ENCODE assay signal across 25 mouse cellular contexts in the genomic region with DNA sequence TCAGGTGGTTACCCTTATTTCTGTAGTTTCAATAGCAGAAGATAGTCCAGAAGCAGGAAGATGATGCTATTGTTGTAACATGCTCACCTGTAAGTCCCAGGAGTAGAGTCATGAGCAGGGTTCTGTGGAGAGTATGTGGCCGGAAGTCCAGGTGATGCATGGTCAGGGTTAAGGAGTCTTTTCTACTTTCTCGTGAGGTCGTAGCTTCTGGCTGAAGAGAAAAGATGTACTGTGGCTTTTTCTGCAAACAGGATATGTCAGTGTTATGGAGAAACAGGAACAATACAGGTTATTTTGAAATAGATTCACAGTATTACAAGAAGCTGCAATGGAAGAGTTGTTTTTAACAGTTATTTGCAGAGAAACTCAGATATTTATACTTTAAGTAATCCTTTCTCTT. TPM values are rescaled to one million over a fixed set of nuclear protein-coding genes. Genes with fewer than 3 reads are reported as not detected.
DNase-seq lines count a peak whose midpoint lies in the region; ATAC-seq and TF ChIP-seq lines count a peak whose summit lies in the region.
"Had no signal": no experiment of that assay in that cellular context is flagged by ENCODE, and none has a peak within 500 bp of the region (broad histone marks: within the 10 kb centered on the region; RNA-seq: fewer than 3 reads in every experiment).

Gene Gm9733 (minus strand): TSS at position 240 of the 400 bp plus-strand sequence.

- no peak for TF ChIP-seq POLR2A in lung, adult 2 months (IDR thresholded peaks at IDR 0.05; ENCODE audit: borderline replicate concordance, extremely low read depth, low read depth, low read length)

- H3K9me3 ChIP-seq in hindbrain, embryonic 14.5 days (ENCODE audit: control insufficient read depth, low read length) = no peaks in the 10 kb centered on the region
- peaks cover 8% of the 10 kb centered on the region for H3K9me3 ChIP-seq in hindbrain, embryonic 10.5 days
- no peaks in the 10 kb centered on the region for H3K9me3 ChIP-seq in lung, postnatal 0 days (ENCODE audit: low read length)
- H3K9me3 ChIP-seq: embryonic facial prominence, embryonic 12.5 days; forebrain, embryonic 15.5 days; hindbrain, embryonic 15.5 days had no signal

- H3K4me2 ChIP-seq in hindbrain, embryonic 14.5 days (replicated peaks) = no peak within 1 kb of the TSS
- no peak within 1 kb of the TSS for H3K4me2 ChIP-seq in lung, postnatal 0 days (replicated peaks; ENCODE audit: low read depth, low read length)
- H3K4me2 ChIP-seq: embryonic facial prominence, embryonic 12.5 days; forebrain, embryonic 15.5 days; heart, embryonic 13.5 days; hindbrain, embryonic 15.5 days had no signal

- no peaks in the 10 kb centered on the region for H3K36me3 ChIP-seq in hindbrain, embryonic 14.5 days (replicated peaks; ENCODE audit: control insufficient read depth, insufficient read depth)
- H3K36me3 ChIP-seq in hindbrain, embryonic 10.5 days = no peaks in the 10 kb centered on the region
- no peaks in the 10 kb centered on the region for H3K36me3 ChIP-seq in lung, postnatal 0 days (ENCODE audit: insufficient read depth, low read length)
- H3K36me3 ChIP-seq: embryonic facial prominence, embryonic 12.5 days; forebrain, embryonic 15.5 days; heart, embryonic 13.5 days; hindbrain, embryonic 15.5 days had no signal

- TF ChIP-seq CTCF in lung, postnatal 0 days (IDR thresholded peaks at IDR 0.05) = no peak
- no peak for TF ChIP-seq CTCF in lung, adult 2 months (IDR thresholded peaks at IDR 0.05; ENCODE audit: insufficient read depth, low read length)

- WGBS in hindbrain, embryonic 14.5 days = 96% methylated on average over 3 of the region's 3 CpGs
- 87% methylated on average over 3 of the region's 3 CpGs for WGBS in hindbrain, embryonic 10.5 days
- 78% methylated on average over 3 of the region's 3 CpGs for WGBS in lung, postnatal 0 days
- 72% methylated on average over 3 of the region's 3 CpGs for WGBS in lung, adult 2 months

- no peaks in the 10 kb centered on the region for H3K27me3 ChIP-seq in hindbrain, embryonic 14.5 days (ENCODE audit: control insufficient read depth, insufficient read depth, low read length)
- no peaks in the 10 kb centered on the region for H3K27me3 ChIP-seq in hindbrain, embryonic 10.5 days (ENCODE audit: insufficient read depth, poor library complexity, severe bottlenecking)
- no peaks in the 10 kb centered on the region for H3K27me3 ChIP-seq in lung, postnatal 0 days (replicated peaks; ENCODE audit: insufficient read depth, low read length)
- H3K27me3 ChIP-seq: CH12.LX; embryonic facial prominence, embryonic 12.5 days; forebrain, embryonic 15.5 days; heart, embryonic 13.5 days; hindbrain, embryonic 15.5 days had no signal

- no peak within 1 kb of the TSS for H3K4me3 ChIP-seq in hindbrain, embryonic 14.5 days (replicated peaks; ENCODE audit: low read length)
- no peak within 1 kb of the TSS for H3K4me3 ChIP-seq in hindbrain, embryonic 10.5 days
- H3K4me3 ChIP-seq in lung, postnatal 0 days (ENCODE audit: low read depth, low read length) = no peak within 1 kb of the TSS
- no peak within 1 kb of the TSS for H3K4me3 ChIP-seq in lung, adult 2 months (replicated peaks; ENCODE audit: extremely low read depth, low read depth, low read length)
- H3K4me3 ChIP-seq: embryonic facial prominence, embryonic 12.5 days; forebrain, embryonic 15.5 days; heart, embryonic 13.5 days; hindbrain, embryonic 15.5 days had no signal

- no peak within 1 kb of the TSS for H3K9ac ChIP-seq in hindbrain, embryonic 14.5 days
- no peak within 1 kb of the TSS for H3K9ac ChIP-seq in lung, postnatal 0 days (replicated peaks; ENCODE audit: low read depth)
- H3K9ac ChIP-seq: embryonic facial prominence, embryonic 12.5 days; forebrain, embryonic 15.5 days; heart, embryonic 13.5 days; hindbrain, embryonic 15.5 days had no signal

- H3K27ac ChIP-seq in hindbrain, embryonic 14.5 days = no peak within 1 kb of the TSS
- H3K27ac ChIP-seq in hindbrain, embryonic 10.5 days = no peak within 1 kb of the TSS
- H3K27ac ChIP-seq in lung, postnatal 0 days (ENCODE audit: low read length) = no peak within 1 kb of the TSS
- H3K27ac ChIP-seq: embryonic facial prominence, embryonic 12.5 days; forebrain, embryonic 15.5 days; heart, embryonic 13.5 days; hindbrain, embryonic 15.5 days had no signal

- H3K4me1 ChIP-seq in hindbrain, embryonic 14.5 days (replicated peaks; ENCODE audit: control insufficient read depth, insufficient read depth, low read length) = no peaks in the 10 kb centered on the region
- H3K4me1 ChIP-seq in hindbrain, embryonic 10.5 days (replicated peaks) = no peaks in the 10 kb centered on the region
- no peaks in the 10 kb centered on the region for H3K4me1 ChIP-seq in lung, postnatal 0 days (ENCODE audit: insufficient read depth, low read depth, low read length)
- no peaks in the 10 kb centered on the region for H3K4me1 ChIP-seq in lung, adult 2 months (ENCODE audit: control insufficient read depth, insufficient read depth, low read length)
- H3K4me1 ChIP-seq: embryonic facial prominence, embryonic 12.5 days; forebrain, embryonic 15.5 days; heart, embryonic 13.5 days; hindbrain, embryonic 15.5 days had no signal

- 0 out of 2 replicates have a peak, but pooled peaks have one; percentile 24 for ATAC-seq in hindbrain, embryonic 14.5 days (ENCODE audit: low FRiP score)
- ATAC-seq in lung, postnatal 0 days = peak; percentile 52
- ATAC-seq in granulocyte monocyte progenitor cell, adult 5-6 weeks (replicated peaks; ENCODE audit: poor library complexity, severe bottlenecking) = peak; percentile 79
- ATAC-seq in monocyte, adult 5-6 weeks (replicated peaks; ENCODE audit: insufficient number of reproducible peaks, low FRiP score, low TSS enrichment, poor library complexity, severe bottlenecking) = peak; percentile 63
- ATAC-seq: activated CD4-positive, CD25-positive, alpha-beta regulatory T cell, adult 4 months; forebrain, embryonic 15.5 days; Patski had no signal

- no peak for DNase-seq in hindbrain, embryonic 14.5 days (ENCODE audit: low spot score)
- no peak for DNase-seq in hindbrain, embryonic 10.5 days (ENCODE audit: low spot score)
- DNase-seq in lung, postnatal 0 days (ENCODE audit: low spot score) = peak; percentile 49
- no peak for DNase-seq in lung, adult 2 months
- no peak for DNase-seq in cerebellum, postnatal 10 days
- DNase-seq in spleen, postnatal 14 days (ENCODE audit: low spot score in 2 of 2) = no peak
- DNase-seq: adrenal gland, postnatal 25 days; cerebellum, adult 2 months; cerebellum, postnatal 14 days; gastrocnemius, postnatal 10 days; heart, postnatal 4 days had no signal

- TF ChIP-seq EP300 in lung, postnatal 0 days (IDR thresholded peaks at IDR 0.05) = no peak

RNA-seq across cellular contexts. Expression of gene Gm9733, which starts in this region (rescaled TPM):
- polyA plus RNA-seq in hindbrain, embryonic 14.5 days (2014; fragmentation: Nextera tagmentation; extraction: Ambion mirVana) = not detected in 2 replicates
- not detected in 2 replicates for polyA plus RNA-seq in hindbrain, embryonic 10.5 days (2016; fragmentation: Nextera tagmentation; extraction: Ambion mirVana)
- polyA plus RNA-seq in lung, postnatal 0 days (2015; fragmentation: Nextera tagmentation; extraction: Ambion mirVana) = 3.3 and 3.7 TPM in 2 replicates
- polyA plus RNA-seq in lung, adult 2 months (2012; rRNA removed) = 0.60 and 1.8 TPM in 2 replicates
- 6.4 and 13.1 TPM in 2 replicates for total RNA-seq in granulocyte monocyte progenitor cell, adult 5-6 weeks (2014; fragmentation: Nextera tagmentation)
- 2.9 and 6.4 TPM in 2 replicates for total RNA-seq in granulocyte monocyte progenitor cell, adult 5-6 weeks (2017)
- 35.8 to 94.0 TPM (median 55.4 TPM) in 3 replicates for total RNA-seq in monocyte, adult 5-6 weeks (2017)
- total RNA-seq: adrenal gland, adult 18-20 months; adrenal gland, postnatal 25 days; CH12.LX; gastrocnemius, postnatal 10 days; gastrocnemius, postnatal 4 days; heart, adult 8-10 months; heart, postnatal 4 days had no signal
- polyA plus RNA-seq: activated CD4-positive, CD25-positive, alpha-beta regulatory T cell, adult 4 months; cerebellum, adult 2 months; cortical plate, adult 2 months; embryonic facial prominence, embryonic 12.5 days; forebrain, embryonic 11.5 days; forebrain, embryonic 15.5 days; heart, embryonic 13.5 days; hindbrain, embryonic 15.5 days; Patski had no signal

Comparison
In these comparisons a context has a peak if more than half of its experiments do, and no peak if none do; other contexts are left out.
1. Peak in ATAC-seq in hindbrain, embryonic 14.5 days; RNA of the gene not detected or under 1 TPM.
2. ATAC-seq: peak in every context shown above with its lines; median percentile 79 in granulocyte monocyte progenitor cell, adult 5-6 weeks; 63 in monocyte, adult 5-6 weeks; 52 in lung, postnatal 0 days; 24 in hindbrain, embryonic 14.5 days.